Mouse (Mus musculus) limb, embryonic 15.5 days (tissue): ENCODE results near the gene Sptbn4. TPM values are rescaled to one million over a fixed set of nuclear protein-coding genes. Genes with fewer than 3 reads are reported as not detected.
A peak's percentile ranks its signal among the peaks of the same experiment; 100 is the strongest.
"Not testable (repeated sequence)": the region's sequence is repeated elsewhere in the genome, so short reads cannot be mapped to it uniquely, and the experiment has no call there.

Source experiments
- ATAC-seq: fragments of 200-750 bp; cut with Nextera tagmentation; 2 replicates; pipeline ENCODE4 v1.8.0; 2017; ENCODE audit warnings: low read depth, moderate TSS enrichment; ENCODE audit not compliant: insufficient number of reproducible peaks, low FRiP score, low TSS enrichment
- H3K27ac ChIP-seq: fragments of 300-500 bp; sonication (generic); 2 replicates; pipeline ENCODE4 v1.5.1; 2015; ENCODE audit warnings: moderate library complexity, mild to moderate bottlenecking, inconsistent platforms
- H3K27me3 ChIP-seq: fragments of 300-500 bp; sonication (generic); 2 replicates; pipeline ENCODE4 v1.6.1; 2015; ENCODE audit warnings: inconsistent platforms
- H3K36me3 ChIP-seq: fragments of 300-500 bp; sonication (generic); 2 replicates; pipeline ENCODE4 v1.6.1; 2015; ENCODE audit warnings: inconsistent platforms
- H3K4me1 ChIP-seq: fragments of 300-500 bp; sonication (generic); 2 replicates; pipeline ENCODE4 v1.6.1; 2015; ENCODE audit warnings: inconsistent platforms
- H3K4me2 ChIP-seq: fragments of 300-500 bp; sonication (generic); 2 replicates; pipeline ENCODE4 v1.6.1; 2015; ENCODE audit warnings: mild to moderate bottlenecking, inconsistent platforms
- H3K4me3 ChIP-seq: fragments of 300-500 bp; sonication (generic); 2 replicates; pipeline ENCODE4 v1.5.1; 2015; ENCODE audit warnings: mild to moderate bottlenecking, inconsistent platforms
- H3K9ac ChIP-seq: fragments of 300-500 bp; sonication (generic); 2 replicates; pipeline ENCODE4 v1.6.1; 2015; ENCODE audit warnings: inconsistent platforms
- H3K9me3 ChIP-seq: fragments of 300-500 bp; sonication (generic); 2 replicates; pipeline ENCODE4 v1.6.1; 2016; ENCODE audit warnings: inconsistent platforms
- WGBS: fragments of 180-500 bp; shearing (Covaris S2); methylation state at CpG from one replicate; pipeline ENCODE4 v1.1.7; 2015; 5-methylcytosine and 5-hydroxymethylcytosine counted together
- polyA plus RNA-seq: library from polyadenylated mRNA; unstranded; fragments of >200 nt; fragmentation: Nextera tagmentation; extraction: Ambion mirVana; gene quantifications from 2 replicates; pipeline ENCODE4 v1.2.1, GENCODE M21; 2015

Sptbn4 gene
- polyA plus RNA-seq = 0.14 and 0.23 TPM in 2 replicates

DNA sequence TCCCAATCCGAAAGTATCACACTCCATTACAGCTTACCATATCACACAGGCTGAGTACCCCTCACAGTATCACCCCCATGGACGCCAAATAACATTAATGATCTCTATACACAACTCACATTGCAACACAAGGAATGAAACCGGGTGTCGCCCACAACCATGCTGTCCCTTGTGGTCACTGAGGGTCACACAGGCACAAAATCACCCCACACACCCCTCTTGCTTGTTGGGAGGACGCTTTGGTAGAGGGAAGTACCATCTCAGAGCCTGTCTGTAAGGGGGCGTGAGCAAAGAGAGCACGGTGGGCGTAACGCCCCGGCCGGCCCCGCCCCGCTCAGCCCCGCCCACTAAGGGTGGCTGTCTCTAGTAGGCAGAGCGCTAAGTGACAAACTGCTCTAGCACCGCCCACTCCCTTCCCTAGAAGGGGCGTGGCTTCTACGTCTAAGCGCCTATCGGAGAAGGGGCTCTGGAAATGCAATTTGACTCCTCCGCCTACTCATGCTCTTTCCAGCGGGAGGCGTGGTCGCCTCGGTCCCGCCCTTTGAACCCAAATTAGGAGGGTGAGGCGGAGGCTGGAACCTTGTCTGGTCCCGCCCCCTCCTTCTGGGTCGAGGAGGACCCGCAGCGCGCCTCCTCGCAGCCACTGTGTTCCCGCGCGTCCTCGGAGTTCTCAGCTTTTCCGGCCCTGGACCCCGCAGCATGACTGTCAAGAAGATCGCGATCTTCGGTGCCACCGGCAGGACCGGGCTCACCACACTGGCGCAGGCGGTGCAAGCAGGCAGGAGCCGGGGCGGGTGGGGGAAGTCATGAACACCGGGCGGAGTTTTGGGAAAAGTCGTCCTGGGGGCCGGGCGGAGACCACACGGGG, at the start of gene Sptbn4, which contains the start of gene Blvrb:
Sptbn4 (minus strand) TSS at position 268 of the 868 bp plus-strand sequence.
Blvrb (plus strand) TSS at position 560 of the 868 bp plus-strand sequence.
- H3K4me1 ChIP-seq = peaks cover 26% of the 10 kb centered on the region
- H3K27me3 ChIP-seq = peaks cover 30% of the 10 kb centered on the region
- H3K9me3 ChIP-seq = no peaks in the 10 kb centered on the region
- H3K4me3 ChIP-seq = peak within 1 kb of the TSS; percentile 64
- WGBS = under 1% methylated on average over 54 of the region's 54 CpGs
- H3K9ac ChIP-seq = peak within 1 kb of the TSS; percentile 57
- peak within 1 kb of the TSS; percentile 98 for H3K4me2 ChIP-seq
- no peaks in the 10 kb centered on the region for H3K36me3 ChIP-seq
- H3K27ac ChIP-seq = no peak within 1 kb of the TSS
- peak; percentile 95 for ATAC-seq

DNA sequence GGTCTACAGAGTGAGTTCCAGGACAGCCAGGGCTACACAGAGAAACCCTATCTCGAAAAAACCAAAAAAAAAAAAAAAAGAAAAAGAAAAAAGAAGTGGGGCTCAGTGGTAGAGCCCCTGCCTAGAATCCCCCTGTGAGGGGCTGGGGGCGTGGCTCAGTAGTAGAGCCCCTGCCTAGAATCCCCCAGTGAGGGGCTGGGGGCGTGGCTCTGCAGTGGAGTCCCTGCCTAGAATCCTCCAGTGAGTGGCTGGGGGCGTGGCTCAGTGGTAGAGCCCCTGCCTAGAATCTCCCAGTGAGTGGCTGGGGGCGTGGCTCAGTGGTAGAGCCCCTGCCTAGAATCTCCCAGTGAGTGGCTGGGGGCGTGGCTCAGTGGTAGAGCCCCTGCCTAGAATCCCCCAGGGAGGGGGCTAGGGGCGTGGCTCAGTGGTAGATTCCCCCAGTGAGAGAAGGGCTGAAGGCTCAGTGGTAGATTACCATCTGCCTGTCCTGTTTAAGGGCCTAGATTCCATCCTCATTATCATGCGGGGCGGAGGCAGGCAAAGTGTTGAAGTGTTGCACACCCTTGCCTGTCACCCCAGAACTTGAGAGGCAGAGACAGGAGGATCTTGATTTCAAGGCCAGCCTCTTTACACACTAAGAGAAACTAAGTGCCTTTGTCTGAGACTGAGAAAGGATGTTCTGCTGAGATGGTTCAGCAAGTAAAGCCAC, 47.3 kb upstream of the Sptbn4 start:
- 83% methylated on average over 9 of the region's 9 CpGs for WGBS
- not testable (repeated sequence) for H3K4me2 ChIP-seq, H3K9ac ChIP-seq, H3K9me3 ChIP-seq, H3K36me3 ChIP-seq, ATAC-seq, H3K27ac ChIP-seq, H3K4me3 ChIP-seq, H3K27me3 ChIP-seq
- peaks cover 27% of the 10 kb centered on the region for H3K4me1 ChIP-seq

DNA sequence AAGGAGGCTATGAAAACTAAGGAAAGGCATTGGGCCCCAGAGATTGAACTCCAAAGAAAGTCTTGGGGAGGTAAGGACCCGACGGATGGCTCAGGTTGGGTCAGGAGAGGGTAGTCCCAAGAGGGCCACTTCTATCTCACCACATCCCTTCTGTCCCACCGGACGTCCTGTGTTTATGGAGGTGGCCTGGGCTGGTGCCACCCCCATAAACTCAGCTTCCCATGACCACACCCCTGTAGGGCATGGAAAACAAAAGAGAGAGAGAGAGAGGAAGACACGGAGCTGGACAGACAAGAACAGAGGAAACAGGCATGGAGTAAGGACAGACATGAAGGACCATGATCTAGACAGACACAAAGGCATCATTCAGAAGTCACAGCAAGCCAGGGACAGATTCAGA, 46.0 kb upstream of the Sptbn4 start:
- Histone ChIP-seq H3K4me1 (peaks cover 37% of the 10 kb centered on the region), H3K36me3 (peaks cover 6% of the 10 kb centered on the region), H3K27me3 (no peaks in the 10 kb centered on the region), H3K27ac (no peak overlapping the region), H3K9ac (no peak overlapping the region), H3K4me2 (no peak overlapping the region), H3K4me3 (no peak overlapping the region), H3K9me3 (no peaks in the 10 kb centered on the region)
- ATAC-seq = no peak
- WGBS = 85% methylated on average over 5 of the region's 5 CpGs

DNA sequence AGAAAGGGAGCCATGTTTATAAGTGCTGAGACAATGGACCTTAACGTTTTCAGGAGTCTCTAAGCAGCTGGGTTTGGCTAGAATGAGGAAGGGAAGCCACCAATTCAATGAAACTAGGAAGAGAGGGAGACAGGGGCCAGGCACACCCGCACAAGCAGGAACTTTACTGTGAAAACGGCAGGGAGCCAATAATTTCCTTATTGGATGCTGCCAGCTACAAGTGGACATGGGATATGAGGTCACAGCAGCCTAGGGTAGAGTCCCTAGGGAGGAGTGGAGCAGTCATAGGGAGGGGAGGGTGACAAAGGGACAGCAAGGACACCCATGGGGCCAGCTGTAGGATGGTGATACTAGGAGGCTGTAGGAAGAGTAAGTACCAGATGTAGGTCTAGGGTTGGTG, 45.5 kb upstream of the Sptbn4 start:
- no peak for ATAC-seq
- Histone ChIP-seq H3K4me1 (peaks cover 41% of the 10 kb centered on the region), H3K9ac (no peak overlapping the region), H3K4me3 (no peak overlapping the region), H3K27me3 (no peaks in the 10 kb centered on the region), H3K36me3 (peaks cover 6% of the 10 kb centered on the region), H3K9me3 (no peaks in the 10 kb centered on the region), H3K27ac (no peak overlapping the region), H3K4me2 (no peak overlapping the region)
- WGBS = 54% methylated on average over 3 of the region's 3 CpGs

DNA sequence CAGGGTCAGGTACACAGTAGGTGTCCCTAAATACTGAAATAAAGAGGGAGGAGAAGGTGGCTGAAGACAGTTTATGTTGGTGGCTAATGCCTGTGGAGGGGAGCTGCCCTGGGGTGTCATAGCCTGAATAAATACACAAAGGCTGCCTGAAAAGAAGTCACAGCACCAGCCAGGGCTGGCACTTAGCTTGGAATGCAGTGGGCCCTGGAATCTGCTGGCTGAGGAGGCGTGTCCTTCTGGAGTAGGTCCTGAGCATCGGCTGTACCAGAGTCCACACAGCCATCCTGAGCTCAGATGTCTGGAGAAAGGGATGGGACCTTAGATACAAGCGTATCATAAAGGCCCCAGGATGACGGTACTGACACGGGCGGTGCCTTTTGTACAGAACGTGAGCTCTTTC, 44.4 kb upstream of the Sptbn4 start:
- Histone ChIP-seq H3K4me3 (no peak overlapping the region), H3K9me3 (no peaks in the 10 kb centered on the region), H3K4me1 (peaks cover 42% of the 10 kb centered on the region), H3K27me3 (no peaks in the 10 kb centered on the region), H3K36me3 (peaks cover 6% of the 10 kb centered on the region), H3K9ac (no peak overlapping the region), H3K4me2 (no peak overlapping the region), H3K27ac (no peak overlapping the region)
- ATAC-seq = no peak
- 74% methylated on average over 7 of the region's 7 CpGs for WGBS

DNA sequence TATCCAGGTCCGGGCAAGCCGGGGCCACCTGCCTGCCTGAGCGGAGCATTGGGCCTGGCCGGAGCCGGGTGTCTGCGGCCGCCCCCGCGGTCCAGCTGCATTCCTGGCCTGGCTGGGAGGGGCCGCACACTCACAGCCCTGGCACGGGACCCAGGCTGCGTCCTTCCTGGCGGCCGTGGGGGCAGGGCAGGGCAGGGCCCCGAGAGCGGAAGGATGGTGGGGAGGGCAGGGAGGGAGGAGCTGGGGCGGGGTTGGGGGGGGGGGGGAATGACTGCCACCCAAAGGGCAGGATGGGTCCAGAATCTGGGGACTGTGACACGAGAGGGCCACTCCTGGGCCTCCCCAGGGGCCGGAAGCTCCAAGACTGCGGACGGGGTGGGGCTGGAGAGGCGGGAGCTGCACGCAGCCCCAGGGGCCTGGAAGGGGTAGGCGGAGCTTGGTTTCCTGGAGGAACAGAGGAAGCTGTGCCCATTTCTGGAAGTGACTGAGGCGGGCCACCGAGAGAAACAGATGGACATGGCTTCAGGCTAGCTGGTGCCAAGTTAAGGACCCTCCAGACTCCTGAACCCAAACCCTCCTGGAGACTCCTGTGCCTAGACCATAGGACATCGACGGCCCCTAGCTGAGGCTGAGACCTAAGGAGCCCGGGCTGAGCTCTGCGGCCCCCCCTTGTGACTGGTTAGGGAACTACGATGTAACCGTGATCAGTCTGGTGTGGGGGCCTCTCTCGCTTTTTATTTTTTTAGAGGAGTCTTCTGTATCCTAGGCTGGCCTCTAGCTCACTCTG, 43.2 kb upstream of the Sptbn4 start:
- H3K9me3 ChIP-seq = no peaks in the 10 kb centered on the region
- peaks cover 6% of the 10 kb centered on the region for H3K36me3 ChIP-seq
- WGBS = under 1% methylated on average over 33 of the region's 33 CpGs
- H3K27me3 ChIP-seq = no peaks in the 10 kb centered on the region
- peak overlapping the region; percentile 39 for H3K4me3 ChIP-seq
- H3K9ac ChIP-seq = 0 out of 2 replicates have a peak overlapping the region, but pooled peaks have one; percentile 14
- peak overlapping the region; percentile 58 for H3K4me2 ChIP-seq
- ATAC-seq = peak; percentile 70
- peak overlapping the region; percentile 94 for H3K27ac ChIP-seq
- peaks cover 40% of the 10 kb centered on the region for H3K4me1 ChIP-seq

DNA sequence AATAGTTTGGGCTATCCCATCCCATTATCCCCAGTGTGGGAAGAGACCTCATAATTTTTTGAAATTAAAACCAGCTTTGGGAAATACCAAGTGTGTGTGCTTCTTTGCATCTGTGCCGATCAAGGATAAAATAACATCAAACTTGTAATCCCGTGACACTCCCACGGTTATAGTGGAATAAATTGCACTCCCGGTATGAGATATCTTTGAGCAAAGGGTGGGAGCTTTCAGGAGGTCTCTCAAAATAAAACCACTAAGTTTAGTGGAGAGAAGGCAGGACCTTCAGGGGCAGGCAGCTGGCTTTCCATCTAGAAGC, 42.7 kb upstream of the Sptbn4 start:
- Histone ChIP-seq H3K27me3 (no peaks in the 10 kb centered on the region), H3K9ac (0 out of 2 replicates have a peak overlapping the region, but pooled peaks have one; percentile 14), H3K4me3 (peak overlapping the region; percentile 39), H3K4me1 (peaks cover 40% of the 10 kb centered on the region), H3K9me3 (no peaks in the 10 kb centered on the region), H3K36me3 (peaks cover 6% of the 10 kb centered on the region), H3K4me2 (peak overlapping the region; percentile 58), H3K27ac (peak overlapping the region; percentile 94)
- no peak for ATAC-seq
- WGBS = 25% methylated on average over 4 of the region's 4 CpGs

DNA sequence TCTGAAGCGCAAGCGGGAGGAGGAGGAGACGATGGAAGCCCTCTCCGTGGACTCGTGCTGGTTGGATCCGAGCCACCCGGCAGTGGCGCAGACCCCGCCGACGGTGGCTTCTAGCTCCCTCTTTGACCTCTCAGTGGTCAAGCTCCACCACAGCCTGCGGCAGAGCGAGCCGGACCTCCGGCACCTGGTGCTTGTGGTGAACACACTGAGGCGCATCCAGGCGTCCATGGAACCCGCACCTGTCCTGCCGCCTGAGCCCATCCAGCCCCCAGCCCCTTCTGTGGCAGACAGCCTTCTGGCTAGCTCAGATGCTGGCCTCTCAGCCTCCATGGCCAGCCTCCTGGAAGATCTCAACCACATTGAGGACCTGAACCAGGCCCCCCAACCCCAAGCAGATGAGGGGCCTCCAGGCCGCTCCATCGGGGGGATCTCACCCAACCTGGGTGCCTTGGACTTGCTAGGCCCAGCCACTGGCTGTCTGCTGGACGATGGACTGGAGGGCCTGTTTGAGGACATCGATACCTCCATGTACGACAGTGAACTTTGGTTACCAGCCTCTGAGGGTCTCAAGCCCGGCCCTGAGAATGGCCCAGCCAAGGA, 41.9 kb upstream of the Sptbn4 start:
- H3K27ac ChIP-seq = peak overlapping the region; percentile 94
- peaks cover 6% of the 10 kb centered on the region for H3K36me3 ChIP-seq
- no peak overlapping the region for H3K4me2 ChIP-seq
- H3K27me3 ChIP-seq = no peaks in the 10 kb centered on the region
- no peaks in the 10 kb centered on the region for H3K9me3 ChIP-seq
- no peak overlapping the region for H3K9ac ChIP-seq
- WGBS = 92% methylated on average over 25 of the region's 25 CpGs
- H3K4me3 ChIP-seq = no peak overlapping the region
- H3K4me1 ChIP-seq = peaks cover 40% of the 10 kb centered on the region
- no peak for ATAC-seq

DNA sequence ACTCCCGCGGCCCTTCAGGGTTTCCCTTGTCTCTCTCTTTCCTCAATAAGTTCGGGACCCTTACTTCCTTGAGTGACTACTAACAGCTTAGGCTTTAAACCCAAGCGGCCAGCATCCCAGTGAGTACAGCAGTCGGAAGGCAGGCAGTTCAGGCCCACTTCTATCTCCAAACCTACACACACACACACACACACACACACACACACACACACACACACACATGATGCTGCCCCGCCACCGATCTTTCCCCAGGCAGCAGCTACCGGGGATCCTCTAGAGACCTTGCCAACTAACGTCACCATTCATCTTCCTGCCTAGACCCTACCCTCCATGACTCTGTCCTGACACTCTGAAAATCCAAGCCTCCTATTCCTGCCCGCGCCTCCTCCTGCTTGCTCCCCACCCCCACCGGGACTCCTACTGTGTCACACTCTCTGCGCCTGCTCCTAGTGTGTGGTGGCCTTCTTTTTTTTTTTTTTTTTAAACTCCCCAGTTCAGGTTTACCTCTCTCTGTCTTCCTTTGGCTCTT, 40.3 kb upstream of the Sptbn4 start:
- H3K9me3 ChIP-seq = no peaks in the 10 kb centered on the region
- H3K9ac ChIP-seq = peak overlapping the region; percentile 79
- peaks cover 6% of the 10 kb centered on the region for H3K36me3 ChIP-seq
- peak overlapping the region; percentile 99 for H3K27ac ChIP-seq
- no peak for ATAC-seq
- H3K4me3 ChIP-seq = peak overlapping the region; percentile 74
- peaks cover 40% of the 10 kb centered on the region for H3K4me1 ChIP-seq
- H3K27me3 ChIP-seq = no peaks in the 10 kb centered on the region
- WGBS = 4% methylated on average over 12 of the region's 13 CpGs
- peak overlapping the region; percentile 72 for H3K4me2 ChIP-seq

DNA sequence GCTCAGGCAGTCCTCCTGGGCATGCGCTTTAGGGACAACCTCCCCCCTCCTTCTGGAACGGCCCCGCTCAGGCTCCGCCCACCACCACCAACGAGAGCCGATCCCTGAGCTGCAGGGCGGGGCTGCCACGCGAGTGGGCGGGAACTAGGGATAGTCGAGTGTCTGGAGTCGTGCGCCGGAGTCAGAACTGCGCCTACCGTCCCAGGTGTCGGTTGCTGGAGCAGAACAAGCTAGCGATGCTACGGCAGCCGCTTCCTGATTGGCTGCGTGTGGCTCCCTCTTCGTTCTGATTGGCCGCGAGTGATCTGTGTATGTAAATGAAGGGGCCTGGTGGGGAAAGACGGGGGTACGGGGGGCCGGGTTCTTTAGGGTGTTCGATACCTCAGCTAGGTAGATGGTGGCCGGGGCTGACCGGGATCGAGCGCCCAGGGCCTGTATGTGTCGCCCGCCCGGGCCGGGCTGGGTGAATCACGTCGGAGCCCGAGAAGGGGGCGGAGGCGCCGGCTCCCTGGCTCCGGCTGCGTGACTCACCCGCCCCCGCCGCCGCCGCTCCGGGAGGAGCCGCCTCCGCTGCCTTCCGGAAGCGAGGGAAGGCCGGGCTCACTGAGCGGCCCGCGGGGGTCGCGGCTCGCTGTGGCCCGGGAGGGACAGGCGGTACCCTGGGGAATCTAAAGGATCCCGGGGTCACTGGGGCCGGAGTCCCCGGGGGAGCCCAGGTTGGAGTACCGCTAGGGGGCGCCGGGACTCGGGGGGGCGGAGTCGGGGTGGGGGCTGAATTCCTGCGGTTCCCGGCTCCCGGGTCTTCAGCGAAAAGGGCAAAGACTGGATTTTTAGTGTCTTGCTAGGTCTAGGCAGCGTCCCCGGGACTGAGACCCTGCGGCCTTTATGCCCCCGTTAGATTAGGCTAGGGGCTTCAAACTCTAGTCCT, 39.5 kb upstream of the Sptbn4 start, which contains the start of gene Sertad1:
Sertad1 (plus strand) TSS at position 141 of the 928 bp plus-strand sequence.
- H3K4me1 ChIP-seq = peaks cover 45% of the 10 kb centered on the region
- peak within 1 kb of the TSS; percentile 99 for H3K27ac ChIP-seq
- peak within 1 kb of the TSS; percentile 72 for H3K4me2 ChIP-seq
- no peaks in the 10 kb centered on the region for H3K9me3 ChIP-seq
- no peaks in the 10 kb centered on the region for H3K27me3 ChIP-seq
- peak within 1 kb of the TSS; percentile 74 for H3K4me3 ChIP-seq
- WGBS = under 1% methylated on average over 80 of the region's 80 CpGs
- H3K9ac ChIP-seq = peak within 1 kb of the TSS; percentile 79
- peak; percentile 94 for ATAC-seq
- peaks cover 6% of the 10 kb centered on the region for H3K36me3 ChIP-seq
